Mouse (Mus musculus): Measurements from ENCODE around the gene Zfp760. TPM values are rescaled to one million over a fixed set of nuclear protein-coding genes. Genes with fewer than 3 reads are reported as not detected.

Zfp760 gene
- polyA plus RNA-seq, 1 experiment, result 0.46 TPM

GRCm38 (mm10) chr17:21733529-21734031 is 26.0 kb downstream of the Zfp760 start:
- H3K79me3 ChIP-seq (ENCODE audit: low read depth), result no peaks in the 10 kb centered on the region
- no peaks in the 10 kb centered on the region for H3K36me3 ChIP-seq (ENCODE audit: control insufficient read depth, insufficient read depth)
- peak overlapping the region; percentile 77 for H3ac ChIP-seq (ENCODE audit: control insufficient read depth, insufficient read length, low read depth)
- no peaks in the 10 kb centered on the region for H3K27me3 ChIP-seq (ENCODE audit: control insufficient read depth, insufficient read depth, insufficient read length)
- H3K79me2 ChIP-seq (ENCODE audit: control insufficient read depth, insufficient read depth), result no peaks in the 10 kb centered on the region
- peak overlapping the region; percentile 48 for H3K4me3 ChIP-seq (ENCODE audit: insufficient read depth, poor library complexity, severe bottlenecking)
- TF ChIP-seq MAX (IDR thresholded peaks at IDR 0.05), result no peak
- TF ChIP-seq MYOD1 (IDR thresholded peaks at IDR 0.05; ENCODE audit: control insufficient read depth, insufficient read length, low read depth), result no peak
- no peak for TF ChIP-seq USF1 (IDR thresholded peaks at IDR 0.05; ENCODE audit: low read depth)
- TF ChIP-seq CTCF (IDR thresholded peaks at IDR 0.05; ENCODE audit: control insufficient read depth, insufficient read depth, insufficient read length), result no peak
- no peak for TF ChIP-seq CEBPB (IDR thresholded peaks at IDR 0.05; ENCODE audit: low read depth)
- no peak for TF ChIP-seq MYOG (IDR thresholded peaks at IDR 0.05; ENCODE audit: control insufficient read depth, extremely low read depth, insufficient read length)
- TF ChIP-seq FOSL1 (IDR thresholded peaks at IDR 0.05; ENCODE audit: insufficient read depth, low read length, poor library complexity, severe bottlenecking), result no peak

DNA sequence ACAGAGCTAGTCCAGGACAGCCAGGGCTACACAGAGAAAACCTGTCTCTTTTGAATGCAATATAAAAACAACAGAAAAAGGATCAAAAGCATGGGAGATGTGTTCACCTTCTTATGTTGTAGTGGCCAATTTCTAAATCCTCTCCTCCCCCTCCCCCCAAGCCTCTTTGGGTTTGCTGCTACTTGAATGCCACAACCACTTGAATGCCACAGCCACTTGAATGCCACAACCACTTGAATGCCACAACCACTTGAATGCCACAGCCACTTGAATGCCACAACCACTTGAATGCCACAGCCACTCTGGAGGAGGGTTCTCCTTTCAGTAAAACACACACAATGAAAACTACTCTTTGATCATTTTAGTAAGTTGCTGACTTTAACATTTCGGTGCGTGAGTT is 45.2 kb downstream of the Zfp760 start:
- no peaks in the 10 kb centered on the region for H3K79me2 ChIP-seq (ENCODE audit: control insufficient read depth, insufficient read depth)
- TF ChIP-seq MYOG (IDR thresholded peaks at IDR 0.05; ENCODE audit: control insufficient read depth, extremely low read depth, insufficient read length), result no peak
- no peak for TF ChIP-seq CEBPB (IDR thresholded peaks at IDR 0.05; ENCODE audit: low read depth)
- TF ChIP-seq CTCF (IDR thresholded peaks at IDR 0.05; ENCODE audit: control insufficient read depth, insufficient read depth, insufficient read length), result no peak
- TF ChIP-seq MYOD1 (IDR thresholded peaks at IDR 0.05; ENCODE audit: control insufficient read depth, insufficient read length, low read depth), result no peak
- no peak for TF ChIP-seq MAX (IDR thresholded peaks at IDR 0.05)
- TF ChIP-seq FOSL1 (IDR thresholded peaks at IDR 0.05; ENCODE audit: insufficient read depth, low read length, poor library complexity, severe bottlenecking), result no peak
- TF ChIP-seq USF1 (IDR thresholded peaks at IDR 0.05; ENCODE audit: low read depth), result no peak

DNA sequence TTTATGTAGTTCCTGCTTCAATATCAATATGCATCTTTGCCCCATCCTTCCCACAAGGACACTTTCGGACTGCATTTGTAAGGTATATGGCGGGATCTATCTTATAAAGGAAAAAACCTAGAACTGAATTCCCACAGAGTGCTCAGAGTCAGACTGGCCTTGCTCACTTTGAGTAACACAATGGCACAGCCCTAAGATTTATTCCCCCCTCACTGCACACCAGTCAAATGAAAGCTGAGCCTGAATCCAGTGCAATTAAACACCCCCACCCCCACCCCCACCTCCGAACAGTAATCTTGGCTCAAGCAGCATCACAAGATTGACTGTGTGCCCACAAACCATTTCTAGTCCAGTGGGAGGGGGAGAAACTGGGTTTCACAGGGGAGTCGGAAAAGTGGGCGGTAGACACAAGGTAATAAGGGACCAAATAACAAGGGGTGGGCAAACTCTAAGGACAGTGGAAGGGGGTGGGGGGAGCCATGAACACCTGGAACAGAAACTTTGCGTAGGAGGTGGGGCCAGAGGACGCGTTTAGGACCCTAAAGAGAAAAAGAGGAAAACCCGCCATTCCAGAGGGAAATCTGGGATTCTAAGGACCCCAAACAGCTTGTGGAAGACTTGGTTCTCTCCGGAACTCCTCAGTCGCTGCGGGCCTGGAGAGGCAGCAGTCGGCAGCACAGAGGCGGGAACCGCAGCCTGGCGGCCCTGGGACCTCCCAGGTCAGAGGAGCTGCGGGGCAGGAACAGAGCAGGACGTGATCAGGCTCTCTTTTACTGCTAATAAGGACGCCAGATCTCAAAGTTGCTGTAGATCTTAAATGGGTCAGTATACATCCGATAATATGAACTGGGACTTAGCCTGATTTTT is 46.0 kb downstream of the Zfp760 start:
- TF ChIP-seq CTCF (IDR thresholded peaks at IDR 0.05; ENCODE audit: control insufficient read depth, insufficient read depth, insufficient read length) (no peak), MYOD1 (IDR thresholded peaks at IDR 0.05; ENCODE audit: control insufficient read depth, insufficient read length, low read depth) (no peak), USF1 (IDR thresholded peaks at IDR 0.05; ENCODE audit: low read depth) (no peak), CEBPB (IDR thresholded peaks at IDR 0.05; ENCODE audit: low read depth) (no peak), MAX (IDR thresholded peaks at IDR 0.05) (no peak), FOSL1 (IDR thresholded peaks at IDR 0.05; ENCODE audit: insufficient read depth, low read length, poor library complexity, severe bottlenecking) (no peak), MYOG (IDR thresholded peaks at IDR 0.05; ENCODE audit: control insufficient read depth, extremely low read depth, insufficient read length) (no peak)
- H3K27me3 ChIP-seq (ENCODE audit: control insufficient read depth, insufficient read depth, insufficient read length), result no peaks in the 10 kb centered on the region
- no peaks in the 10 kb centered on the region for H3K79me3 ChIP-seq (ENCODE audit: low read depth)
- no peak overlapping the region for H3ac ChIP-seq (ENCODE audit: control insufficient read depth, insufficient read length, low read depth)
- H3K36me3 ChIP-seq (ENCODE audit: control insufficient read depth, insufficient read depth), result no peaks in the 10 kb centered on the region
- H3K4me3 ChIP-seq (ENCODE audit: insufficient read depth, poor library complexity, severe bottlenecking), result no peak overlapping the region
- H3K79me2 ChIP-seq (ENCODE audit: control insufficient read depth, insufficient read depth), result no peaks in the 10 kb centered on the region

More for the DNA sequence above, 45.2 kb downstream of the Zfp760 start:
- no peak overlapping the region for H3K4me3 ChIP-seq (ENCODE audit: insufficient read depth, poor library complexity, severe bottlenecking)
- no peak overlapping the region for H3ac ChIP-seq (ENCODE audit: control insufficient read depth, insufficient read length, low read depth)
- no peaks in the 10 kb centered on the region for H3K79me3 ChIP-seq (ENCODE audit: low read depth)
- H3K36me3 ChIP-seq (ENCODE audit: control insufficient read depth, insufficient read depth), result no peaks in the 10 kb centered on the region
- H3K27me3 ChIP-seq (ENCODE audit: control insufficient read depth, insufficient read depth, insufficient read length), result no peaks in the 10 kb centered on the region

DNA sequence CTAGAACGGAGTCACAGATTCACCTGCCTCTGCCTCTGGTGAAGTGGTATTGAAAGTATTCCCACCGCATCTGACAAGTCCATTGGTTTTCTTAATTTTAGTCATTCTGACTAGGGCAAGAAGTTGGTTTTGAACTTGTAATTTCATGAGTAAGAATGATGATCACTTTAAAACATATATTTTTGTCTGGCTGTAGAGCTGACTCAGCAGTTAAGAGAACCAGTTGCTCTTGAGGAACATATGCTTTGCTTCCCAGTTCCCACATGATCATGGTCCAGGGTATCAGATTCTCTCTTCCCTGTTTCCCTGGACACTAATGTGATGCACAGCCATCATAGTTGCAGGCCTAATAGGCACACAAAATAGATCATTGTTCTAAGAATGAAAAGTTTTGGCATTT is 62.8 kb downstream of the Zfp760 start:
- no peaks in the 10 kb centered on the region for H3K36me3 ChIP-seq (ENCODE audit: control insufficient read depth, insufficient read depth)
- no peaks in the 10 kb centered on the region for H3K27me3 ChIP-seq (ENCODE audit: control insufficient read depth, insufficient read depth, insufficient read length)
- TF ChIP-seq FOSL1 (IDR thresholded peaks at IDR 0.05; ENCODE audit: insufficient read depth, low read length, poor library complexity, severe bottlenecking), result no peak
- TF ChIP-seq MYOD1 (IDR thresholded peaks at IDR 0.05; ENCODE audit: control insufficient read depth, insufficient read length, low read depth), result no peak
- TF ChIP-seq MYOG (IDR thresholded peaks at IDR 0.05; ENCODE audit: control insufficient read depth, extremely low read depth, insufficient read length), result no peak
- TF ChIP-seq USF1 (IDR thresholded peaks at IDR 0.05; ENCODE audit: low read depth), result no peak
- no peak for TF ChIP-seq CEBPB (IDR thresholded peaks at IDR 0.05; ENCODE audit: low read depth)
- no peak for TF ChIP-seq CTCF (IDR thresholded peaks at IDR 0.05; ENCODE audit: control insufficient read depth, insufficient read depth, insufficient read length)
- TF ChIP-seq MAX (IDR thresholded peaks at IDR 0.05), result no peak
- no peak overlapping the region for H3K4me3 ChIP-seq (ENCODE audit: insufficient read depth, poor library complexity, severe bottlenecking)
- H3K79me3 ChIP-seq (ENCODE audit: low read depth), result no peaks in the 10 kb centered on the region
- no peak overlapping the region for H3ac ChIP-seq (ENCODE audit: control insufficient read depth, insufficient read length, low read depth)
- H3K79me2 ChIP-seq (ENCODE audit: control insufficient read depth, insufficient read depth), result no peaks in the 10 kb centered on the region

Other genes starting within 250 kb of the Zfp760 start
- 2.0 TPM for gene Zfp53, start 218.7 kb upstream of the Zfp760 start, polyA plus RNA-seq (2012; fragmentation: generic; extraction: Trizol)
- gene Zfp52, start 172.2 kb upstream of the Zfp760 start, polyA plus RNA-seq (2012; fragmentation: generic; extraction: Trizol), result 2.8 TPM
- 2.3 TPM for gene Zfp948, start 140.7 kb upstream of the Zfp760 start, polyA plus RNA-seq (2012; fragmentation: generic; extraction: Trizol)
- gene Zfp983, start 57.1 kb upstream of the Zfp760 start, polyA plus RNA-seq (2012; fragmentation: generic; extraction: Trizol), result 0.13 TPM
- gene Gm10226, start 15.9 kb upstream of the Zfp760 start, polyA plus RNA-seq (2012; fragmentation: generic; extraction: Trizol), result not detected
- 0.39 TPM for gene Zfp229, start 23.1 kb downstream of the Zfp760 start, polyA plus RNA-seq (2012; fragmentation: generic; extraction: Trizol)
- 0.26 TPM for gene Zfp820, start 138.0 kb downstream of the Zfp760 start, polyA plus RNA-seq (2012; fragmentation: generic; extraction: Trizol)
- gene Zfp995, start 202.2 kb downstream of the Zfp760 start, polyA plus RNA-seq (2012; fragmentation: generic; extraction: Trizol), result 0.74 TPM